Mouse (Mus musculus): ENCODE data around the gene Auts2. TPM values are rescaled to one million over a fixed set of nuclear protein-coding genes. Genes with fewer than 3 reads are reported as not detected.

Gene Auts2
- polyA plus RNA-seq, 1 experiment from 2014 or later: 4.9 TPM

DNA sequence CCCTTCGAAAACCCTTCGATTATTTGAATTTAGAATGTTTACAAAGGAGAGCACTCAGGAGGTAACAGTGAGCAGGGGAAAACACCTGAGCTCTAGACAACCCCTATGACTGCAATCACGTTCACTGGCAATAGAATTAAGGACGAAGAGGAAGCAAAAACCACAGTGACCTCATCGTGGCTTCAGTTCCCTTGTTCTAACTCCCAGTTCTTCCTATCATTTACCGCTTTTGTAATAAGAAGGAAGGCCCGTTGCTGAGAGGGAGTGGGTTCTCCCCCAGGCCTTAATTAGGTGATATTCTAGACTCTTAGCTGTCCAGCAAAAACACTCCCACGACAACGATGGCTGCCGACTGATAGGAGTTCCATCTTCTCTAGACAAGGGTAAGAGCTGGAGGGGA, 704.1 kb downstream of the Auts2 start:
- no peaks in the 10 kb centered on the region for H3K4me1 ChIP-seq (replicated peaks; ENCODE audit: control insufficient read depth, insufficient read depth, low read length)

DNA sequence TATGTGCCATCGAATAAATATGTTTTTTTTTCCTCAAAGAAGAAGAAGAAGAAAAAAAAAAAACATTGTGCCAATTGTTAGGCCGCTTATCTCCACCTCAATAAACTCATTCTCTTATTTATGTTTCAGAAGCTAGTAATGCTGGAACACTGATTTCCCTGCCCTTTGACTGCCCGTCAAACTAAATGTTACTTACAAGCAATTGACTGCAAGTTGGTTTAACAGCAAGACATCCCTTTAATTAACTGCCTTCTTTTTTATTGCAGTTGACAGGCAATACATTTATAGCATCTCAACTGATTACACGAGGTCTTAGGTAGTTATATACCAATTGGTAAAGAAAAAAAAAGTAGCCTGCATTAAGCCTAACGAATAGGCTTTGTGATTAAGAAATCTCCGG, 705.1 kb downstream of the Auts2 start:
- no peaks in the 10 kb centered on the region for H3K36me3 ChIP-seq (ENCODE audit: control insufficient read depth, insufficient read depth)
- H3K4me1 ChIP-seq (replicated peaks; ENCODE audit: control insufficient read depth, insufficient read depth, low read length): no peaks in the 10 kb centered on the region
- H3K27me3 ChIP-seq (replicated peaks; ENCODE audit: control insufficient read depth, insufficient read depth, low read length): no peaks in the 10 kb centered on the region
- H3K9ac ChIP-seq (ENCODE audit: low read depth, low read length): no peak overlapping the region
- no peak overlapping the region for H3K27ac ChIP-seq (ENCODE audit: low read depth, low read length)
- no peak overlapping the region for H3K4me2 ChIP-seq (replicated peaks; ENCODE audit: low read depth)
- no peaks in the 10 kb centered on the region for H3K9me3 ChIP-seq (ENCODE audit: control insufficient read depth)
- no peak for TF ChIP-seq CTCF (IDR thresholded peaks at IDR 0.05; ENCODE audit: low read depth)
- no peak overlapping the region for H3K4me3 ChIP-seq (ENCODE audit: low read depth, low read length)
- 37% methylated on average over 6 of the region's 6 CpGs for WGBS
- ATAC-seq: 0 out of 2 replicates have a peak, but pooled peaks have one; percentile 18

More for the DNA sequence above, 704.1 kb downstream of the Auts2 start:
- Histone ChIP-seq H3K9me3 (ENCODE audit: control insufficient read depth) (no peaks in the 10 kb centered on the region), H3K4me2 (replicated peaks; ENCODE audit: low read depth) (no peak overlapping the region), H3K36me3 (ENCODE audit: control insufficient read depth, insufficient read depth) (no peaks in the 10 kb centered on the region), H3K27me3 (replicated peaks; ENCODE audit: control insufficient read depth, insufficient read depth, low read length) (no peaks in the 10 kb centered on the region), H3K27ac (ENCODE audit: low read depth, low read length) (no peak overlapping the region), H3K9ac (ENCODE audit: low read depth, low read length) (no peak overlapping the region), H3K4me3 (ENCODE audit: low read depth, low read length) (no peak overlapping the region)
- ATAC-seq: no peak
- 63% methylated on average over 10 of the region's 10 CpGs for WGBS
- TF ChIP-seq CTCF (IDR thresholded peaks at IDR 0.05; ENCODE audit: low read depth): no peak

DNA sequence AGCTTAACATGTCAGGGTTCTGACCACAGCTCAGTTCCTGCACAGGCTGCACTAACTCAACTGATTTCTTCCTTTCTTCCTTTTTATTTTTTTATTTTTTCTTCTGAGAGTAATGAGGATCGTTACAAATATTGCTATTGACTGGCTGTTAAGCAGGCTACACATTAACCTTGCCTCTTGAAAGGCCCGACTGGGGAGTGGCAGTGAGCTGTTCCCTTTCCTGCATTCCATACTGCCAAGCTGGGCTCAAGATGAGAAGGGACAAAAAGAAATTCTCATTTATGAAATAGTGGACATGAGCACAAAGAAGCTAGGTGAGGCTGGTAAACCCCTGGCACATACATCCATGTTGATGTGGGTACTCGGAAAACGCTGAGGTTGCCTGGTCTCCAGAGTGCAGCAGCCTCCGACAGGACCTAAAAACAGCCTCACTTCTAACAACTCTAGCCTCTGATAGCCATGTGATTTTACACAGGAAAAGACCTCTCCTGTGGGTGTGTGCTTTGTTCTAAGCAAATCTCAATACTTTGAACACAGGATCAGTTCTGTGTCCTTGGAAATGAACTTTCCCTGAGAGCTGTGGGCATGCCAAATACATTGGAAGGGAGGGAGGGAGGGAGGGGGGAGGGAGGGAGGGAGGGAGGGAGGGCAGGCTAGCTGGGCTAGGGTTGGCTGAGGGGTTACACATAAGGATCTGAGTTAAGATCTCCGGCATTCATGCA, 707.0 kb downstream of the Auts2 start:
- no peak overlapping the region for H3K9ac ChIP-seq (ENCODE audit: low read depth, low read length)
- peak; percentile 84 for ATAC-seq
- WGBS: 38% methylated on average over 6 of the region's 6 CpGs
- H3K4me2 ChIP-seq (replicated peaks; ENCODE audit: low read depth): peak overlapping the region; percentile 45
- no peak overlapping the region for H3K4me3 ChIP-seq (ENCODE audit: low read depth, low read length)
- no peaks in the 10 kb centered on the region for H3K27me3 ChIP-seq (replicated peaks; ENCODE audit: control insufficient read depth, insufficient read depth, low read length)
- H3K4me1 ChIP-seq (replicated peaks; ENCODE audit: control insufficient read depth, insufficient read depth, low read length): no peaks in the 10 kb centered on the region
- TF ChIP-seq CTCF (IDR thresholded peaks at IDR 0.05; ENCODE audit: low read depth): no peak
- H3K9me3 ChIP-seq (ENCODE audit: control insufficient read depth): no peaks in the 10 kb centered on the region
- peak overlapping the region; percentile 22; the same call in 1 of the 2 replicates for H3K27ac ChIP-seq (ENCODE audit: low read depth, low read length)
- H3K36me3 ChIP-seq (ENCODE audit: control insufficient read depth, insufficient read depth): no peaks in the 10 kb centered on the region

DNA sequence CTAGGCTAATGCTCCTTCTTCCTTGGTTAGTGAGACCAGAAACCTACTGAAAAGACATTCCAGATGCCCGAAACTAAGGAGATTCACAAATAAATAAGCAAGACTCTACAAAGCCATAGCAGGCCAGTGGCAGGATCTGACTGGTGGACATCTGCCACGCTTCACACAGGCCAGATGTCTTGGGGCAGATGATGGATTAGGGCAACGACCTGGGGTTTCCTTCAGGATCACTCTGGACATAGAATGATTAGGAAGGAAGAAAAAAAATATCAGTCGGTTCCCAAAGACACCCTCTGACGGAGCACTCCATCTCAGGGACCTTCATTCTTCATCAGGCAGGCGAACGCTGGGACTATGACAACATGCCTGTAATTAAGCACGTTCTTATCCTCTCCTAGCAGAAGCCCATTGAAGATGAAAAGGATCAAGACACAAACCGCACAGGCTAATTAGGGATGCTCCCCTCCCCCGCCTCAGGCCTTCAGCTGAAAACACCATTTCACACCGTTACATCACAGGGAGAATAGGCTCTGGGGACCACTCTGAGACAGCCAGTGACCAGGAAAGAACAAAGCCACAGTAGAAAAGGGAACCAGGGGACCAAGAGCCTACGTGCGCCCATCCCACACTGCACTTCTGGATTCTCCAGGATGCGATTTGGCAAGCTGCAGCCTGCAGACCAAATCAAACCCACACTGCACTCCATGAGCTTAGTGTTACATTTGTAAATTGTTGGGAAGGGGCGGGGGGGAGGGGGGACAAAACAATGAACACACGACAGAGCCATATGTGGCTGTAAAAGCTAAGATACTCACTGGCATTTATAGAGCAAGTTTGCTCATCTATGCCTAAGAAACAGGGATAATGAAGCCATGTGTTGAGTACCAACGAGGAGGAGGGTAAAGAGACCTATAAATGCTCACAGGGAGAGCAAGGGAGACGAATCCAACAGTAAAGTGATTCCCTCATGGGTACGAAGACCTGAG, 710.0 kb downstream of the Auts2 start:
- Histone ChIP-seq H3K9ac (ENCODE audit: low read depth, low read length) (no peak overlapping the region), H3K4me2 (replicated peaks; ENCODE audit: low read depth) (no peak overlapping the region), H3K27ac (ENCODE audit: low read depth, low read length) (no peak overlapping the region), H3K36me3 (ENCODE audit: control insufficient read depth, insufficient read depth) (no peaks in the 10 kb centered on the region), H3K9me3 (ENCODE audit: control insufficient read depth) (no peaks in the 10 kb centered on the region), H3K27me3 (replicated peaks; ENCODE audit: control insufficient read depth, insufficient read depth, low read length) (no peaks in the 10 kb centered on the region), H3K4me3 (ENCODE audit: low read depth, low read length) (no peak overlapping the region), H3K4me1 (replicated peaks; ENCODE audit: control insufficient read depth, insufficient read depth, low read length) (no peaks in the 10 kb centered on the region)
- WGBS: 78% methylated on average over 19 of the region's 19 CpGs
- no peak for ATAC-seq
- no peak for TF ChIP-seq CTCF (IDR thresholded peaks at IDR 0.05; ENCODE audit: low read depth)

DNA sequence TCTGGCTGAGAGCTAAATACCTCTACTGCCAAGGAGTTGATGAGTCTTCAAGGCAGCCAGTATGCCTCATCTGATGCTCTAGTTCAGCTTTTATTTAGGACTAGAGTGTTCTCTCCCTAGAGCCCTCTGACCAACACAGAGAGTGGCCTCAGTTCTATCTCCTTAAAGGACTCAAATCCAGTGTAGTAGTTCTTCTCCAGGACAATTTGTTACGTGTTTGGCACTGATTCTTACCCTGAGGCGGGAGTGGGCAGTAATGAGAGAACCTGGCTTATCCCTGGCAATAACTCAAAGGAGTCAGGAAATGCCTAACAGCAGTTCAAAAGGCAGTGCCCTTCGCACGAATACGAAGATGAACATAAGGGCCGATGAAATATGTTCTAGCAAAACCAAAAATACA, 713.0 kb downstream of the Auts2 start:
- H3K4me3 ChIP-seq (ENCODE audit: low read depth, low read length): no peak overlapping the region
- no peak overlapping the region for H3K9ac ChIP-seq (ENCODE audit: low read depth, low read length)
- H3K27me3 ChIP-seq (replicated peaks; ENCODE audit: control insufficient read depth, insufficient read depth, low read length): no peaks in the 10 kb centered on the region
- WGBS: 80% methylated on average over 6 of the region's 6 CpGs
- H3K36me3 ChIP-seq (ENCODE audit: control insufficient read depth, insufficient read depth): no peaks in the 10 kb centered on the region
- no peak overlapping the region for H3K4me2 ChIP-seq (replicated peaks; ENCODE audit: low read depth)
- no peaks in the 10 kb centered on the region for H3K4me1 ChIP-seq (replicated peaks; ENCODE audit: control insufficient read depth, insufficient read depth, low read length)
- no peak for ATAC-seq
- no peak for TF ChIP-seq CTCF (IDR thresholded peaks at IDR 0.05; ENCODE audit: low read depth)
- H3K9me3 ChIP-seq (ENCODE audit: control insufficient read depth): no peaks in the 10 kb centered on the region
- H3K27ac ChIP-seq (ENCODE audit: low read depth, low read length): no peak overlapping the region

DNA sequence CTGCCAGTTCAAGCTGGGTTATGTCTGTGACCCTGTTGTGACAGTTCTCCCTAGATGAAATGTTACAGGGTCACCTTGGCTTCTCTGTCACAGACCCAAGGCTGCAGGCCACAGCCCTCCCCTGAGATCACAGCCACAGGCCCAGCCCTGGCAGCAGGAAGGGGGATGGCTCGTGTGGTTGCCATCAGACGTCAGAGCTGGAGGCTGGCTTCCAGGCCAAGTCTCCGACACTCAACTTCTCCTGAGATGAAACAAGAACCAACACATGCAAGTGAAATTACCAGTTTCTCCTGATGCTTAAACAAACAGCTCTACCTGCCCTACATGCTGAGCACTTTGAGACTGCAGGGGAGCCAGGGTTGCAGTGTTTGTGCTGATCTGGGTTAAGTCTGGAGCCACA, 713.9 kb downstream of the Auts2 start:
- no peak overlapping the region for H3K4me2 ChIP-seq (replicated peaks; ENCODE audit: low read depth)
- ATAC-seq: no peak
- H3K9ac ChIP-seq (ENCODE audit: low read depth, low read length): no peak overlapping the region
- H3K36me3 ChIP-seq (ENCODE audit: control insufficient read depth, insufficient read depth): no peaks in the 10 kb centered on the region
- 50% methylated on average over 3 of the region's 3 CpGs for WGBS
- H3K4me3 ChIP-seq (ENCODE audit: low read depth, low read length): no peak overlapping the region
- no peak for TF ChIP-seq CTCF (IDR thresholded peaks at IDR 0.05; ENCODE audit: low read depth)
- no peak overlapping the region for H3K27ac ChIP-seq (ENCODE audit: low read depth, low read length)
- H3K27me3 ChIP-seq (replicated peaks; ENCODE audit: control insufficient read depth, insufficient read depth, low read length): no peaks in the 10 kb centered on the region
- no peaks in the 10 kb centered on the region for H3K9me3 ChIP-seq (ENCODE audit: control insufficient read depth)
- H3K4me1 ChIP-seq (replicated peaks; ENCODE audit: control insufficient read depth, insufficient read depth, low read length): no peaks in the 10 kb centered on the region
